Mouse (Mus musculus) midbrain, postnatal 0 days (tissue): ENCODE results near the gene Magoh. TPM values are rescaled to one million over a fixed set of nuclear protein-coding genes. Genes with fewer than 3 reads are reported as not detected.

Experiments used
- ATAC-seq: fragments of 200-750 bp; cut with Nextera tagmentation; 2 replicates; pipeline ENCODE4 v1.8.0; 2017; ENCODE audit warnings: moderate number of reproducible peaks, mild to moderate bottlenecking, moderate TSS enrichment, moderate library complexity; ENCODE audit not compliant: low FRiP score
- DNase-seq: peaks from one replicate; pipeline ENCODE4 v3.0.0-alpha.2; 2015; ENCODE audit warnings: low spot score
- H3K27ac ChIP-seq: fragments of 300-500 bp; sonication (generic); 2 replicates; pipeline ENCODE4 v1.5.1; 2014; ENCODE audit warnings: low read depth, mild to moderate bottlenecking, low read length, mixed read lengths
- H3K27me3 ChIP-seq: fragments of 300-500 bp; sonication (generic); 2 replicates; pipeline ENCODE4 v1.6.1; 2014; ENCODE audit warnings: low read length, control low read depth, mixed read lengths; ENCODE audit not compliant: insufficient read depth
- H3K36me3 ChIP-seq: fragments of 300-500 bp; sonication (generic); 2 replicates; pipeline ENCODE4 v1.6.1; 2014; ENCODE audit warnings: low read length, control low read depth, mixed read lengths; ENCODE audit not compliant: insufficient read depth
- H3K4me1 ChIP-seq: fragments of 300-500 bp; sonication (generic); 2 replicates; pipeline ENCODE4 v1.6.1; 2014; ENCODE audit warnings: mild to moderate bottlenecking, control low read depth, antibody characterized with exemption, low read length, mixed read lengths; ENCODE audit not compliant: insufficient read depth
- H3K4me2 ChIP-seq: fragments of 300-500 bp; sonication (generic); 2 replicates; pipeline ENCODE4 v1.6.1; 2014; ENCODE audit warnings: low read depth, mild to moderate bottlenecking, low read length, mixed read lengths; ENCODE audit not compliant: poor library complexity, severe bottlenecking
- H3K4me3 ChIP-seq: fragments of 300-500 bp; sonication (generic); 2 replicates; pipeline ENCODE4 v1.5.1; 2014; ENCODE audit warnings: low read depth, mild to moderate bottlenecking, low read length, moderate library complexity
- H3K9ac ChIP-seq: fragments of 300-500 bp; sonication (generic); replicated peaks from 2 replicates; pipeline ENCODE4 v1.6.1; 2014; ENCODE audit warnings: mild to moderate bottlenecking, low read length, moderate library complexity, mixed read lengths; ENCODE audit not compliant: poor library complexity, severe bottlenecking
- H3K9me3 ChIP-seq: fragments of 300-500 bp; sonication (generic); 2 replicates; pipeline ENCODE4 v1.6.1; 2016; ENCODE audit warnings: low read length, control low read depth
- CTCF ChIP-seq: IDR thresholded peaks from 2 replicates; pipeline ENCODE4 v1.5.1; 2016; ENCODE audit warnings: antibody characterized with exemption, mild to moderate bottlenecking
- WGBS: fragments of 180-500 bp; shearing (Covaris S2); extraction: QIAGEN DNeasy Blood & Tissue Kit; methylation state at CpG from one replicate; pipeline ENCODE4 v1.1.7; 2014; 5-methylcytosine and 5-hydroxymethylcytosine counted together
- polyA plus RNA-seq: library from polyadenylated mRNA; unstranded; fragments of >200 nt; fragmentation: Nextera tagmentation; extraction: Ambion mirVana; gene quantifications from 2 replicates; pipeline ENCODE4 v1.2.1, GENCODE M21; 2015
- total RNA-seq: library from RNA; depleted of rRNA; stranded (reverse); fragments of >200 nt; gene quantifications from 2 replicates; pipeline ENCODE4 v1.2.3, GENCODE M21; 2014

Magoh gene
- total and polyA plus RNA-seq, 2 experiments from 2014 or later: 44.5 to 124 TPM

- Histone ChIP-seq H3K9me3 (no peaks in the 10 kb centered on the region), H3K4me3 (peak within 1 kb of the TSS; percentile 53), H3K27ac (peak within 1 kb of the TSS; percentile 82), H3K4me1 (no peaks in the 10 kb centered on the region), H3K9ac (peak within 1 kb of the TSS; percentile 78), H3K4me2 (peak within 1 kb of the TSS; percentile 76), H3K27me3 (no peaks in the 10 kb centered on the region), H3K36me3 (peaks cover 27% of the 10 kb centered on the region)
- DNase-seq (peak; percentile 97), ATAC-seq (peak; percentile 93)
- no peak for TF ChIP-seq CTCF
- under 1% methylated on average over 47 of the region's 48 CpGs for WGBS
Observed at GRCm38 (mm10) chr4:107889731-107890432, 10.3 kb downstream of the Magoh start, which contains the start of gene 0610037L13Rik. TSS of gene 0610037L13Rik (plus strand) at chr4:107889813.

GRCm38 (mm10) chr4:107892663-107893062 is 13.1 kb downstream of the Magoh start:
- DNase-seq: peak; percentile 59
- TF ChIP-seq CTCF: peak; percentile 77
- peaks cover 34% of the 10 kb centered on the region for H3K36me3 ChIP-seq

GRCm38 (mm10) chr4:107899211-107899927 is 19.8 kb downstream of the Magoh start:
- Histone ChIP-seq H3K9ac (no peak overlapping the region), H3K4me3 (no peak overlapping the region), H3K27ac (no peak overlapping the region), H3K4me1 (no peaks in the 10 kb centered on the region), H3K27me3 (no peaks in the 10 kb centered on the region), H3K36me3 (peaks cover 28% of the 10 kb centered on the region), H3K4me2 (no peak overlapping the region), H3K9me3 (no peaks in the 10 kb centered on the region)
- no peak for DNase-seq
- WGBS: 87% methylated on average over 5 of the region's 5 CpGs
- no peak for ATAC-seq
- TF ChIP-seq CTCF: no peak

More at GRCm38 (mm10) chr4:107892663-107893062, 13.1 kb downstream of the Magoh start:
- Histone ChIP-seq H3K4me2 (no peak overlapping the region), H3K4me1 (no peaks in the 10 kb centered on the region), H3K9ac (no peak overlapping the region), H3K9me3 (no peaks in the 10 kb centered on the region), H3K4me3 (no peak overlapping the region), H3K27ac (no peak overlapping the region), H3K27me3 (no peaks in the 10 kb centered on the region)
- WGBS: 86% methylated on average over 2 of the region's 2 CpGs
- ATAC-seq: no peak

- DNase-seq: no peak
- Histone ChIP-seq H3K4me3 (no peak overlapping the region), H3K36me3 (peaks cover 24% of the 10 kb centered on the region), H3K9me3 (no peaks in the 10 kb centered on the region), H3K4me2 (no peak overlapping the region), H3K27me3 (no peaks in the 10 kb centered on the region), H3K9ac (no peak overlapping the region), H3K4me1 (no peaks in the 10 kb centered on the region), H3K27ac (no peak overlapping the region)
- no peak for ATAC-seq
- WGBS: 87% methylated on average over 3 of the region's 3 CpGs
- no peak for TF ChIP-seq CTCF
Observed at GRCm38 (mm10) chr4:107900206-107900605, 20.7 kb downstream of the Magoh start.

GRCm38 (mm10) chr4:107904252-107904651 is 24.7 kb downstream of the Magoh start:
- Histone ChIP-seq H3K4me2 (no peak overlapping the region), H3K4me1 (no peaks in the 10 kb centered on the region), H3K9ac (no peak overlapping the region), H3K4me3 (no peak overlapping the region), H3K9me3 (no peaks in the 10 kb centered on the region), H3K36me3 (peaks cover 11% of the 10 kb centered on the region; the same call in 1 of the 2 replicates), H3K27me3 (no peaks in the 10 kb centered on the region), H3K27ac (no peak overlapping the region)
- 97% methylated on average over 10 of the region's 10 CpGs for WGBS
- no peak for TF ChIP-seq CTCF
- DNase-seq (no peak), ATAC-seq (no peak)

GRCm38 (mm10) chr4:107906561-107906960 is 27.0 kb downstream of the Magoh start:
- whole genome bisulfite sequencing: 94% methylated on average over 9 of the region's 9 CpGs
- DNase-seq (no peak), ATAC-seq (no peak)
- no peaks in the 10 kb centered on the region for H3K27me3 ChIP-seq
- H3K4me3 ChIP-seq: no peak overlapping the region
- H3K9me3 ChIP-seq: no peaks in the 10 kb centered on the region
- H3K36me3 ChIP-seq: peaks cover 11% of the 10 kb centered on the region; the same call in 1 of the 2 replicates
- no peak for TF ChIP-seq CTCF
- no peaks in the 10 kb centered on the region for H3K4me1 ChIP-seq
- H3K4me2 ChIP-seq: no peak overlapping the region
- no peak overlapping the region for H3K9ac ChIP-seq
- H3K27ac ChIP-seq: no peak overlapping the region
